Mouse (Mus musculus) MEL (cell line): Measurements from ENCODE around the gene Hcfc1. TPM values are rescaled to one million over a fixed set of nuclear protein-coding genes. Genes with fewer than 3 reads are reported as not detected.

Experiments used
- DNase-seq: peaks from one replicate; pipeline ENCODE4 v3.0.0; 2011; ENCODE audit warnings: low read depth, low spot score
- H3K27ac ChIP-seq: 2 replicates; pipeline ENCODE4 v1.5.1; 2012; ENCODE audit warnings: low read depth, mild to moderate bottlenecking, control low read depth, low read length, moderate library complexity; ENCODE audit not compliant: control insufficient read depth
- H3K27me3 ChIP-seq, 2 experiments: fragments of 150-350 bp in 1 of 2; sonication (generic) in 1 of 2; 2 replicates each; pipeline ENCODE4 v1.6.1; 2012; ENCODE audit warnings: low read length in 2 of 2, mild to moderate bottlenecking in 2 of 2, improper control_type of control experiment in 1 of 2, moderate library complexity in 1 of 2; ENCODE audit not compliant: insufficient read depth in 2 of 2, control insufficient read depth in 1 of 2
- H3K36me3 ChIP-seq, 2 experiments: 2 replicates each; pipeline ENCODE4 v1.6.1; 2012 to 2014; ENCODE audit warnings: low read length in 2 of 2, improper control_type of control experiment in 1 of 2, inconsistent platforms in 1 of 2, mild to moderate bottlenecking in 1 of 2; ENCODE audit not compliant: insufficient read depth in 2 of 2, control insufficient read depth in 1 of 2
- H3K4me1 ChIP-seq, 2 experiments: fragments of 150-350 bp in 1 of 2; sonication (generic) in 1 of 2; 2 replicates each; pipeline ENCODE4 v1.6.1; 2012; ENCODE audit warnings: low read length in 2 of 2, improper control_type of control experiment in 1 of 2, mild to moderate bottlenecking in 1 of 2; ENCODE audit not compliant: insufficient read depth in 2 of 2, control insufficient read depth in 1 of 2
- H3K4me3 ChIP-seq, 2 experiments: fragments of 150-350 bp in 1 of 2; sonication (generic) in 1 of 2; 2 replicates each; pipeline ENCODE4 v1.5.1; 2012; ENCODE audit warnings: low read depth in 2 of 2, low read length in 2 of 2, mild to moderate bottlenecking in 2 of 2, moderate library complexity in 2 of 2, control low read depth in 1 of 2, improper control_type of control experiment in 1 of 2; ENCODE audit not compliant: control insufficient read depth in 1 of 2, insufficient read depth in 1 of 2
- H3K79me2 ChIP-seq: 2 replicates; pipeline ENCODE4 v1.6.1; 2012; ENCODE audit warnings: mild to moderate bottlenecking, low read length, moderate library complexity; ENCODE audit not compliant: control insufficient read depth, poor library complexity, insufficient read depth
- H3K9ac ChIP-seq: 2 replicates; pipeline ENCODE4 v1.6.1; 2012; ENCODE audit warnings: low read depth, mild to moderate bottlenecking, control low read depth, low read length, moderate library complexity; ENCODE audit not compliant: control insufficient read depth, poor library complexity, severe bottlenecking
- H3K9me3 ChIP-seq: fragments of 150-350 bp; sonication (generic); replicated peaks from 2 replicates; pipeline ENCODE4 v1.6.1; 2012; ENCODE audit warnings: mild to moderate bottlenecking, low read length, improper control_type of control experiment, moderate library complexity; ENCODE audit not compliant: insufficient read depth
- BHLHE40 ChIP-seq: IDR thresholded peaks from 2 replicates; pipeline ENCODE4 v1.6.1; 2012; ENCODE audit warnings: low read depth, mild to moderate bottlenecking, inconsistent platforms, low read length, improper control_type of control experiment, borderline replicate concordance
- CHD1 ChIP-seq: IDR thresholded peaks from 2 replicates; pipeline ENCODE4 v1.6.1; 2012; ENCODE audit warnings: low read depth, mild to moderate bottlenecking, inconsistent platforms, low read length, improper control_type of control experiment
- CHD2 ChIP-seq: IDR thresholded peaks from 2 replicates; pipeline ENCODE4 v1.6.1; 2011; ENCODE audit warnings: low read length, improper control_type of control experiment
- ELF1 ChIP-seq: IDR thresholded peaks from 2 replicates; pipeline ENCODE4 v1.6.1; 2014; ENCODE audit warnings: low read depth, mild to moderate bottlenecking, inconsistent platforms, low read length, improper control_type of control experiment, moderate library complexity
- EP300 ChIP-seq, 2 experiments: IDR thresholded peaks; 2 replicates each; pipeline ENCODE4 v1.6.1; 2011; ENCODE audit warnings: improper control_type of control experiment in 2 of 2, low read length in 2 of 2, low read depth in 1 of 2, mild to moderate bottlenecking in 1 of 2
- GABPA ChIP-seq: IDR thresholded peaks from 2 replicates; pipeline ENCODE4 v1.6.1; 2012; ENCODE audit warnings: low read depth, mild to moderate bottlenecking, inconsistent platforms, low read length, improper control_type of control experiment, moderate library complexity
- HCFC1 ChIP-seq: IDR thresholded peaks from 2 replicates; pipeline ENCODE4 v1.6.1; 2012; ENCODE audit warnings: low read depth, mild to moderate bottlenecking, inconsistent platforms, low read length, improper control_type of control experiment, moderate library complexity
- JUND ChIP-seq: IDR thresholded peaks from 2 replicates; pipeline ENCODE4 v1.6.1; 2011; ENCODE audit warnings: low read depth, mild to moderate bottlenecking, improper control_type of control experiment, low read length
- KAT2A ChIP-seq: conservative IDR thresholded peaks from 2 replicates; pipeline ENCODE4 v1.6.1; 2012; ENCODE audit warnings: low read depth, low read length, improper control_type of control experiment, inconsistent platforms
- MAFK ChIP-seq: IDR thresholded peaks from 2 replicates; pipeline ENCODE4 v1.6.1; 2011; ENCODE audit warnings: low read depth, mild to moderate bottlenecking, low read length, improper control_type of control experiment, borderline replicate concordance
- MAZ ChIP-seq: IDR thresholded peaks from 2 replicates; pipeline ENCODE4 v1.6.1; 2012; ENCODE audit warnings: low read depth, mild to moderate bottlenecking, inconsistent platforms, low read length, improper control_type of control experiment
- MEF2A ChIP-seq: IDR thresholded peaks from 2 replicates; pipeline ENCODE4 v1.6.1; 2014; ENCODE audit warnings: low read depth, mild to moderate bottlenecking, inconsistent platforms, low read length, improper control_type of control experiment; ENCODE audit not compliant: poor library complexity, insufficient replicate concordance, severe bottlenecking; ENCODE audit errors: extremely low read depth
- MXI1 ChIP-seq: IDR thresholded peaks from 2 replicates; pipeline ENCODE4 v1.6.1; 2011; ENCODE audit warnings: mild to moderate bottlenecking, low read depth, low read length, improper control_type of control experiment
- MYC ChIP-seq: IDR thresholded peaks from 2 replicates; pipeline ENCODE4 v1.6.1; 2011; ENCODE audit warnings: low read depth, mild to moderate bottlenecking, low read length, improper control_type of control experiment, moderate library complexity
- POLR2A ChIP-seq, 2 experiments: IDR thresholded peaks; 2 replicates each; pipeline ENCODE4 v1.6.1; 2011 to 2012; ENCODE audit warnings: low read length in 2 of 2, mild to moderate bottlenecking in 2 of 2, control low read depth in 1 of 2, improper control_type of control experiment in 1 of 2, low read depth in 1 of 2, moderate library complexity in 1 of 2; ENCODE audit not compliant: control insufficient read depth in 1 of 2, insufficient read depth in 1 of 2, poor library complexity in 1 of 2
- POLR2AphosphoS2 ChIP-seq: IDR thresholded peaks from 2 replicates; pipeline ENCODE4 v1.6.1; 2011; ENCODE audit warnings: low read length, improper control_type of control experiment
- RCOR1 ChIP-seq: IDR thresholded peaks from 2 replicates; pipeline ENCODE4 v1.6.1; 2012; ENCODE audit warnings: low read depth, mild to moderate bottlenecking, inconsistent platforms, low read length, improper control_type of control experiment
- SIN3A ChIP-seq: IDR thresholded peaks from 2 replicates; pipeline ENCODE4 v1.6.1; 2012; ENCODE audit warnings: low read length, improper control_type of control experiment, inconsistent platforms
- SMC3 ChIP-seq: IDR thresholded peaks from 2 replicates; pipeline ENCODE4 v1.6.1; 2011; ENCODE audit warnings: low read depth, low read length, improper control_type of control experiment
- TAL1 ChIP-seq: IDR thresholded peaks from 2 replicates; pipeline ENCODE4 v1.6.1; 2012; ENCODE audit warnings: mild to moderate bottlenecking, inconsistent platforms, low read length, moderate library complexity, mixed read lengths
- TBP ChIP-seq: IDR thresholded peaks from 2 replicates; pipeline ENCODE4 v1.8.0; 2011; ENCODE audit warnings: low read depth, low read length, improper control_type of control experiment
- TCF12 ChIP-seq: IDR thresholded peaks from 2 replicates; pipeline ENCODE4 v1.6.1; 2014; ENCODE audit warnings: low read depth, mild to moderate bottlenecking, inconsistent platforms, low read length, improper control_type of control experiment, moderate library complexity
- UBTF ChIP-seq: IDR thresholded peaks from 2 replicates; pipeline ENCODE4 v1.6.1; 2012; ENCODE audit warnings: low read depth, mild to moderate bottlenecking, inconsistent platforms, low read length, improper control_type of control experiment, moderate library complexity, borderline replicate concordance; ENCODE audit not compliant: insufficient read depth
- ZMIZ1 ChIP-seq: IDR thresholded peaks from 2 replicates; pipeline ENCODE4 v1.6.1; 2012; ENCODE audit warnings: low read depth, mild to moderate bottlenecking, inconsistent platforms, low read length, improper control_type of control experiment, moderate library complexity
- polyA plus RNA-seq, 2 experiments: library from polyadenylated mRNA; stranded (reverse) in 1 of 2; unstranded in 1 of 2; fragments of >175 nt in 1 of 2; fragments of >200 nt in 1 of 2; gene quantifications; 2 replicates each; pipeline versions ENCODE4 v1.2.1 to v1.2.4; 2012; ENCODE audit warnings: low replicate concordance in 2 of 2, low read depth in 1 of 2; ENCODE audit not compliant: insufficient read length in 2 of 2, insufficient read depth in 1 of 2, missing spikeins in 1 of 2
- total RNA-seq: library from RNA; depleted of rRNA; stranded (reverse); fragments of 300-350 nt; gene quantifications from 2 replicates; pipeline ENCODE4 v1.2.3, GENCODE M21; 2012

The Hcfc1 gene
- total and polyA plus RNA-seq, 3 experiments = 40.8 to 146 (median 53.6) TPM

- Histone ChIP-seq H3K36me3 (peaks cover 0 to 38% of the 10 kb centered on the region in 2 experiments; a peak in 2 of 4 replicates), H3K4me3 (peak overlapping the region; percentile 87 to 91), H3K4me1 (peaks cover 3 to 26% of the 10 kb centered on the region in 2 experiments; a peak in 3 of 4 replicates), H3K27me3 (no peaks in the 10 kb centered on the region), H3K9me3 (no peaks in the 10 kb centered on the region), H3K79me2 (peaks cover 61% of the 10 kb centered on the region), H3K9ac (peak overlapping the region; percentile 97), H3K27ac (peak overlapping the region; percentile 94)
- TF ChIP-seq CHD1 (no peak), RCOR1 (no peak), JUND (no peak), KAT2A (no peak), MAFK (no peak), SMC3 (no peak), POLR2AphosphoS2 (no peak), MYC (no peak), MEF2A (no peak), POLR2A (IDR thresholded peaks at IDR 0.05; ENCODE audit: control insufficient read depth in 1 of 2, insufficient read depth in 1 of 2, low read depth in 1 of 2, low read length in 2 of 2, poor library complexity in 1 of 2) (0 out of 4 replicates have a peak, but pooled peaks of 1 of the 2 experiments have one; percentile 24), CHD2 (no peak), GABPA (no peak), SIN3A (peak; percentile 52), ELF1 (no peak), TAL1 (no peak), UBTF (no peak), BHLHE40 (no peak), TCF12 (0 out of 2 replicates have a peak, but pooled peaks have one; percentile 19), EP300 (IDR thresholded peaks at IDR 0.05; ENCODE audit: low read depth in 1 of 2, low read length in 2 of 2) (peak in 1 of 2 experiments; percentile 36; a peak in 1 of 4 replicates), MXI1 (peak; percentile 55), HCFC1 (peak; percentile 52; the same call in 1 of the 2 replicates), MAZ (peak; percentile 37; the same call in 1 of the 2 replicates), ZMIZ1 (no peak), TBP (no peak)
- DNase-seq = peak; percentile 69
Observed at GRCm38 (mm10) chrX:73965307-73965706, 850 bp downstream of the Hcfc1 start.
